Mouse (Mus musculus) cerebellum, adult 2 months (tissue): ENCODE data around the gene Ptpru.

Experiments
- CTCF ChIP-seq: fragments of 200-500 bp; IDR thresholded peaks from 2 replicates; pipeline ENCODE4 v1.5.1; 2011; ENCODE audit warnings: low read depth, mild to moderate bottlenecking, control low read depth, low read length, moderate library complexity, borderline replicate concordance; ENCODE audit not compliant: insufficient read depth
- POLR2A ChIP-seq: fragments of 200-500 bp; IDR thresholded peaks from 2 replicates; pipeline ENCODE4 v1.6.1; 2011; ENCODE audit warnings: low read length, control low read depth, borderline replicate concordance; ENCODE audit not compliant: insufficient read depth

GRCm38 (mm10) chr4:131883571-131883970, 45.5 kb upstream of the Ptpru start:
- no peak for TF ChIP-seq POLR2A
- no peak for TF ChIP-seq CTCF
